Mouse (Mus musculus) retina, embryonic 14.5 days (tissue): ENCODE measurements at regions not wholly inside any gene's neighbourhood (a gene's known extent, or its start where the extent isn't known, plus 50 kb on each side); places are given as distances from the start of the nearest gene placed in this dataset.

Experiments used
- DNase-seq: peaks from one replicate; pipeline ENCODE4 v3.0.0-alpha.2; 2015; ENCODE audit warnings: low spot score

DNA sequence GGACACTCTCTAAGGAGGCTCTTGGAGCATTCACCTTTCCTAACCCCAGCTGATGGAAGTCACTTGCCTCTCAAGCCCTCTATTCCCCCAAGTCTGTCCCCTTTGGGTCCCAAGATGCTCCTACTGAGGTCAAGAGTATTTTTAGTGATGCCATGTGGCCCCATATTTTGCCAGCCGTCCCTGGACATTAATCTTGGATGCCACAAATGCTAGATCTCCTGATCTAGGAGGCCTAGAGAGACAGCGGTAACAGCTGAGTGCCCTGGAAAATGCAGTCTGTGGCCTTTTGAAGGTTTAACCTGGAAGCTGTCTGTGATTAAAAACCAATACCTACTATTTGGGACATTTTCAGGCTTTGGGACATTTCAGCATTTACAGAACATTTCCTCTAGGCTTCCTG, 188.9 kb upstream of the Bcl6 start:
- DNase-seq: no peak

DNA sequence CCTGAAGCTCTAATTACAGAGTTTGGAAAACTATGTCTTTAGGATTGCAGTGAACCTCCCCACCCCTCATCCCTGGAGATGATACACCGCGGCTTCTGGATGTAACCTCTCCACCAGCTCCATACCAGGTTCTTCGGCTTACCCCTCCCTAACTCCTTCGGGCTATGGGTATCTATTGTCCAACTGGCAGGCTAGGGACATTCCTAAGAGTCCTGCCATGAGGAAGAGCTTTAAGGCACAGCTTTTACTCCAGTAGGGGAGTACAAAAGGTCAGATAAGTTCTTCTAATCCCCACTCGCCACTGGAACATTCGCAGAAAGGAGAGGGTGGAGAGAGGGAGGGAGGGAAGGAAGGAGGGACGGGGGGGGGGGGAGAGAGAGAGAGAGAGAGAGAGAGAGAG, 188.5 kb upstream of the Bcl6 start:
- DNase-seq: no peak

DNA sequence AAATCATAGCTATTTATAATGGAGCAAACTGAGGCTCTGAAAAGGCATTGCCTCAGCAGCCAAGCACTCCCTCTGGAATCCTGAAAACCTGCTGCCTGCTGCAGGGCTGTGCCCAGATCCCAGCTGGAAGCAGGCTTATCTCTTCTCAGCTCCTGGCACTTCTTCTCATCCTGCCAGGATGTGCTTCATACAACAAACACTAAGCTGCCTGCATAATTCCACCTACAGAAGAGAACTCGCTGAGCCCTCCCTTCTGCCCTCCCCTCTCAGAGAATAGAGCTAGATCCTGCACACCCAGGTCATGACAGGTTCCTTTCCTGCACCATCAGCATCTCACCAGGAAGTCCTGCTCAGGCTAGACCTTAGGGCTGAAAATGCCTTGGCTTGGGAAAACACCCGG, 187.4 kb upstream of the Bcl6 start:
- no peak for DNase-seq

DNA sequence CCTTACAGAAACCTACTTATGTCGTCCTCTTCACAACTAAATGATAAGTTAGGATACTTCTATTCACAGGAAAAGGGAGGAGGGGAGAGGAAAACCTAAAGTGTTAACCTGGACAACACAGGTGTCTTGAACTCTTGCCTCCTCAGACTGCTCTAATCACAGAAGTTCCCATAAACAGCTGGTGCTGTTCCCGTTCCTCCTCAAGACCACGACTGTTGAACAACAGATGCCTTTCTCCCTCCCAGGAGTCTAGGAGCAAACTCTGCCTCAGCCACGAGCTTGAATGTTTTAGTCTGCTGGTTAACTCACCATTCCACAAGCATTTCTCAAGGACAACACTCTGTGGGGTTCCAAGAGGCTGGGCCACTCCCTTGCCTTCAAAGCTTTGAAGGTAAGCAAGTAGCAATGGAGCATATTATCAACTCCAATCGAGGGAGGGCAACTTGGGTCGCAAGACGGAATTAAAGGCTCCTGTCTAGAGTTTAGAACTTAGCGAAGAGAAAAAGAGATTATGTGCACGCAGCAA, 186.6 kb upstream of the Bcl6 start:
- no peak for DNase-seq

DNA sequence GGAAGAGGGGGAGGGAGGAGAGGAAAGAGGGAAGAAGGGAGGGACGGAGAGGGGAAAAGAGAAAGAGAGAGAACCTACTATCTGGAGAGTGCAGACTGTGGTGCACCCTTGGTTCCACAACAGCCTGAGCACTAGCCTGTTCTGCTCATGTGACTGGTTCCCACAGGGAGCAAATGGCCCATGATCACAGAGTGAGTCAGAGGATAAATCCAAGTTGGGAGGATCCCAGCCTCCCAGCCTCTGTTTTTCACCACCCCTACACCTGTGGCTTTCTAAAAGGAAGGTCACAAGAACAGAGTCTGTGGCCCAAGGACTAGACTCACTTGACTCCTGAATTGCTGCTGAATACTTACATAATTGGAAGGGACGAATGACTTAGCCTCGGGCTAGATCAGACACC, 185.9 kb upstream of the Bcl6 start:
- no peak for DNase-seq

DNA sequence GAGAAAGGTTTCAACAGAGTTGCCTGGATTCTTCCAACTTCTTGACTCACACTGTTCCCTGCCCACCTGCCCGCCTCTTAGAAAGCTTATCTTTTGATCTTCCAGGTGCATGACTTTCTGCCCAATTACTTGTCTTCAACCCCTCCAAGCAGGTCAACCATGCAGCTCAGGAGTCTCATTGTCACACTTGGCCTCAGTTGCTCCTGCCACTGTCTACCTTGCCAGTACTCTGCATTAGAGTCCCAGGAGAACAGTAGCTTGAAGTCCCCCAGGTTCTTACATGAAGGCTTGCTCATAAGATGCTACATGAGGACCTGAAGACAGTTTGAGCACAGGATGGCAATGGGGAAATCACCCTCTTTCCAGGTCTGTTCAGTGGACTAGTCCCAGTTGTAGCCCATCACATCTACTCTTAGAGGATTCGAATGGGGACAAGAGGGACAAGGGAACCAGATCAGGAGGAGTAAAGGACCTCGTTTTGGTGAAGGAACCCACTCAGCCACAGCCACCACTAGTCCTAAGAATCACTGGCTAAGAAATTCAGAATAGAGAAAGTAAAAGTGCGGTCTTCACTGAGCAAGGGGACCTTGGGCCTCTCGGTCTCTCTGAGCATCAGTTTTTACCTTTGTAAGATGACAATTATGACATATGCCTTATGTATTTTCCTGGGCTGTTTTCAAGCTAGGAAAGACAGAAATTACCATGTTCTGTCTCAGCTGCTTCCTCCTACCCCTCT, 185.3 kb upstream of the Bcl6 start:
- DNase-seq: no peak

DNA sequence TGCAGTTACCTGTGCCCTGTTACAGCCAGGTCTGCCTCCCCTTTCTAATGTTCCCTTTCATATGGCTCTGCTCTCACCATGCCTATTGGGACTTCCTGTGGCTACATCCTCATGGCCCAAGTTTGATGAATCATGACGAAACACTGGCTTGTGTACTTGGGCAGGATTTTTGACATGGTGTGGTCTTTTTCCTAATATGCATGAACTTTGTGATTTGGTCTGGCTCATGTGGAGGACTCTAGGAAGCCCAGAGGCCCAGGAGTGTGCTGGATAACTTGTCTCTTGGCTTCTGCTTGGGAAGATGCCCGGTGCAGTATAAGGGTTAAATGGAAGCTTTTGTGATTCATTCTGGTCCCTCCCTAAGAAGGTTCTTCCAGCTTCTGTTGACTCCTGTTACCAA, 184.0 kb upstream of the Bcl6 start:
- no peak for DNase-seq

DNA sequence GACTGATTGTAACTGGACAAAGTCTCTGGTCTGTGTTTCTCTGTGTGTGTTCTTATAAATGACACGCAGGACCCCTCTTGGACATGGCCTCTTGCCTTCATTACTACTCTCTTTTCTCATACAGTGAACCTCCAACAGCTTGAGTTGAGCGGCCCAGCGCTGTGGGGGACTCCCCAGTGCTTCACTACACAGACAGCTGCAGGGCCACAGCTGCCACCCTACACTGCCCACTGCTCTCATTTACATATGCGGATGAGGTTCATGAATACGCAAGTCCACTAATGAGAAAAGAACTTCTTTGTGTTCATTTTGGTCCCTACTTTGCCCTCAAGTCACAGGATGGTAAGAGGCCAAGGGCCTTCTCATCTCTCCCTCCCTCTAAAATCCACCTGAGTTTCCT, 183.4 kb upstream of the Bcl6 start:
- DNase-seq: no peak

DNA sequence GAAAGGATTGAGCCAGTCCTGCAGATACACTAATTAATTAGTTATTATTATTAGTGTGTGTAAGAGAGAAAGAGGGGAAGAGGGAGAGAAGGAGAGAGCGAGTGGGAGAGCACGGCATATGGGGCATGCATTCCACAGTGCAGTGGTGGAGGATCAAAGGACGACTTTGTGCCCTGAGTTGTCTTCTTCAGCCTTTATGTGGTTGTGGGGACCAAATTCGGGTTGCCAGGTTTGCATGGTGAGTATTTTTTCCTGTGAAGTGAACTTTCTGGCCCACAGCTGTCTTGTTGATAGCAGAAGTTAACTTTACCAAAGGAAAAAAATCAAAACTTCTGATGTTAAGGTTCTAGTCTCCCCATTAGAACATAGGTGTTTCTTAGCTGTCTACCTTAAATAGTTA, 182.5 kb upstream of the Bcl6 start:
- DNase-seq: no peak

DNA sequence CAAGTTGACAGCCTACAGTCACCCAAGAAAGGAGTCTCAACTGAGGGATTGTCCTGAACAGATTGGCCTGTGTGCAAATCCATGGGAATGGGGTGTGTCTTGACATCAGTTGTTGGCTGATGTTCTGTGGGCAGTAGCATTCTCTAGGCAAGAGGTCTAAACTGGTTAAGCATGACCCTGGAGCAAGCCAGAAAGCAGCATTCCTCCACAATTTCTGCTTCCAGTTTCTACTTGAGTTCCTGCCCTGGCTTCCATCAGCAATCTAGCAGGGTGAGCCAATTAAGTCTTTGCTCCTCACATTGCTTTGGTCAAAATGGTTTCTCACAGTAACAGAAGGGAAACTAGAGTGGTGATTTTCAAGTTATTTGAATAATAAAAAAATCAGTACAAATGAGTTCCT, 177.8 kb upstream of the Bcl6 start:
- DNase-seq: no peak

DNA sequence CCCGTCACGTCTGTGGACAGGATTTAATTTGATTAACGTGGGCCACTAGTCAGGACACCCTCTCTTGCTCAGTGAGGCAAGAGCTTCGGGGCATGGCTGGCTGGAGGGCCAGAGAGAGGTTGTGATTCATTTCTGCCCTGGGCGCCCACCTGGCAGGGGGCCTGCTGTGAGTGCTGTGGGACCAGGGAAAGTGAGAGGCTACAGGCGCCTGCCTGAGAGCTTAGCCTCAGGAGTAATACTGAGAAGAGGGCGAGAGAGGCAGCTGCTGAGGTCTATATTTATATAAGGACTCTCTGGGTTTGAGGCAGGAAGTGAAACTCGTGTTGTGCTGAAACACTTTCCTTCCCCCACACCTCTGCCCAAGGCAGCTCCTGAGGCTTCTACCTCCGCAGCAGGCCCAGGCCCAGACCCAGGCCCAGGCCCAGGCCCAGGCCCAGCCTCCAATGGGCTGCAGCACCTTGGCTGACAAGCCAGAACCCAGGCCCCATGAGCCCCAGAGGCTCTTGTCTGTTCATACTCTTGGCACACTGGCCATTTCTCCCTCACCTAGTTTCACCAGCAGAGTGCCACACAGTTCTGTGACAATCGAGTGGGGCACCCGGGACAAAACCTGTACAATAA, 176.9 kb upstream of the Bcl6 start:
- DNase-seq: peak; percentile 16

DNA sequence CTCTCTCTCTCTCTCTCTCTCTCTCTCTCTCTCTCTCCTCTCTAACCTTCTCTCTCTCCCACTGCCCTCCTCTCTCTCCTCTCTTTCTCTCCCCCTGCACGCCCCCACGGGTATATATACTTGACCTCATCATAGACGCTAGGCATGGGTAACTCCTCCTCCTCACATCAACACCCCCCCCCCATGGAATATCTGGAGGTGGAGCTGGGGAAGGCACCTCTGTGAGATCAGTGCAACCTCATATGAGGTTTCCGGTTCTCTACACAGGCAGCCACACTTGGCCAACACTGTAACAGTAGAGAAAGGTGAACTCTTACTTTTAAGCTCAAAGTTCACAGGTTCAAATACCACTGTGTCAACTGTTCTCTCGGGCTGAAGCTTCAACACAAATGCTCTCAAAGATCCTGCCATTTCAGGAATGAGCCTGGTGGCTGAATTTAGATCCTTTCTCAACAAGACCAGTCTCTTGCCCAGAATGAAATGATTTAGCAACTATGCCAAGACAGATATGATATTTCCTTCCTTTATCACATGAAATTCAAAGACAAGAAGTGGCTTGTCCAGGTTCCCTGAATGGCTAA, 172.1 kb upstream of the Bcl6 start:
- DNase-seq: no peak

DNA sequence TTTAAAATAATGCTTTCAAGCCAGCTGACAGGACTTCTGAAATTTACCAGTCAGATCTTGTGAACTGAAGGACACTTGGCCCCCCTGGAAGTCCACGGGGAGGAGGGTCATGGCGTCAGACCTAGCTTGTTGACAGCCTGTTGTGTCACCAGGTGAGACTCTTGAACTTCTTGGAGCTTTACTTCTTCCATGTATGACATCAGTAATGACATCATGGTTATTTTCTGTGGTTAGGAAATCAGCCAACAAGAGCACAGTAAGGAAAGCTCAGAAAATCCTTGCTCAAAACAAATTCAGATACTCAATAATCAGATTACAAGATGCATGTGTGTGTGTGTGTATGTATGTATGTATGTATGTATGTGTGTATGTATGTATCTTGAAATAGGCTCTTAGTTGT, 170.7 kb upstream of the Bcl6 start:
- DNase-seq: no peak

DNA sequence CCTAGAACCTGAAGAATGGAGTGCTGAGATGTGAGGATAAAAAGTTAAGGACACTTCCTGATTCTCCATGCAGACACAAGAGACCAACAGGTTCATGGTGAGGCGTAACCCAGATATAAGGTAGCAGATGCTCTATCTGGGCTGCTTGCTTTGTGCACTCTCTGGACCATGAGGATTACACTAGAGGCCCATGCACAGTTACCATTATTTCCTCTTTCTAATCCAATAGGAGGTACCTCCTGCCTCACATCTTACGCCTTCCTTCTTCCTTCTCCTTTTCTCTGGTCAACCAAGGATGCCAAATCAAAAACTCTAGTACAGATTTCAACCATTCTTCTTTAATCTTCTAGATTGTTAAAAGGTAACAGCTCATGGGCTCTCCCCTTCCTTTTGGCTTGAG, 169.1 kb upstream of the Bcl6 start:
- DNase-seq: no peak

DNA sequence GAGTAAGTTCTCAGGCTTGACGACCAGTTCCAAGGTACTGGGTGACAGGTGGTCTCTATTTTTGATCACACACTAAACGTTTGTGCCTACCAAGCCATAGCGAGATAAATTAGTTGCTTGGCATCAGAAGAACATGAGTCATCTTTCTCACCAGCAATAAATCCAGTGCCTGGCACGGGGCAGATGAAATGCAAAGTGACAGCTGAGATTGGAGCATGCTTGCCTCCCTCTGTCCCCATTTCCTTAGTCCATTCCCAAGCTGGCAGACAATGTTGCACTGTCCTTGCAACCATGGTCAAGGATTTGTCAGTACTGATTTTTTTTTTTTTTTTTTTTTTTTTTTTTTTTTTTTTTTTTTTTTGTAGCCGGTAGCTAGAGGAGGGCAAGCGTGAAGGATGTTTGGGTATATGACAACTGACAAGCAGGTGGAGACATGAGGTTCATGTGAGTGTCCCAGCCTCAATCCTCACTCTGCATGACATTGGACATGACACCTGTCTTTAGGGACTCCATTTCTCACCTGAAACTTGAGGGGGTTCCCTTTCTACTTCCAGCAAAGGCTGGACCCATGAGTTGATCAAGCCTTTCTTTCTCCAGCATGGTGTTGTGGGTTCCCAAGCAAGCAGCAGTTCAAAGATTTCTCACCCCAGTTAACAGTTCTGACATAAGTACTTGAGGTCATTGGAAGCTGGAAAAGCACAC, 168.2 kb upstream of the Bcl6 start:
- DNase-seq: peak; percentile 37

DNA sequence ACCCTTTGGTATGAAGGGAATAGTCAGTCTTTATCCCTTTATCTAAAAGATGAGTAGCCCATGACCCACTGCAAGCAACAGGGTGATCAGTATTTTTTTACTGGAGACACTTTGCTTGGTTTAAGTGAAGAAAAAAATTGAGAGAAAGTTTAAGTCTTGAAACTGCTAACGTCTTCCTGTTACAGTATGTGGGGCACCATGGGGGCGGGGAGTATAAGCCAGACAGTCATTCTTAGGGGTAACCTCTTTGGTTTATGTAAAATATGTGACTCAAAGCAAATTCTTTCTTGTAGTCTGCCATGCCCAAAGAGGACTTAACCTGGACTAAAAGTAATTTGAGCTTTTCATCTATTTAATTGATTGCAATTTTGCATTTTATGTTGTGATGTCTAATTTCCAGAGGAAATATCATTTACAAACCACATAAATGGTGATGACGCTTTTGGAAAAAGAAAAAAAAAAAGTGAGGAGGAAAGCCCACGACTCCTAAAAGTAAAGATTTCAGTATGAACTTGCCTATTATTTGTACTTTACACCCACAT, 166.2 kb upstream of the Bcl6 start:
- no peak for DNase-seq

DNA sequence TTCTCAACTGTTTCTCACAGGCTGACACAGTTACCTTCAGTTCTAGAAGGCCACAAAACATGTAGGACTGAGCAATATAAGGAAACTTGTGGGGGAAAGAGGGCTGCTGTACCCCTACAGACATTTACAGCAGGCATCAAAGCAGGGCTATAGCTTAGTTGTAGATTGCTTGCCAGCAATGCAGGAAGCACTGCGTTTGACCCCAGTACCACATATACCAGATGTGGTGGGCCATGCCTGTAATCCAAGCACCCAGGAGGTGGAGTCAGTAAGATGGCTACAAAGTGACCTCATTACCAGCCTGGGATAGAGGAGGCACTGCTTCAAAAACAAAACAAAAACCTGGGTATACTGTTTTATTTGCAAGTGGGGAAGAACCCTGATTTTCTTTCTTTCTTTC, 165.3 kb upstream of the Bcl6 start:
- DNase-seq: no peak

DNA sequence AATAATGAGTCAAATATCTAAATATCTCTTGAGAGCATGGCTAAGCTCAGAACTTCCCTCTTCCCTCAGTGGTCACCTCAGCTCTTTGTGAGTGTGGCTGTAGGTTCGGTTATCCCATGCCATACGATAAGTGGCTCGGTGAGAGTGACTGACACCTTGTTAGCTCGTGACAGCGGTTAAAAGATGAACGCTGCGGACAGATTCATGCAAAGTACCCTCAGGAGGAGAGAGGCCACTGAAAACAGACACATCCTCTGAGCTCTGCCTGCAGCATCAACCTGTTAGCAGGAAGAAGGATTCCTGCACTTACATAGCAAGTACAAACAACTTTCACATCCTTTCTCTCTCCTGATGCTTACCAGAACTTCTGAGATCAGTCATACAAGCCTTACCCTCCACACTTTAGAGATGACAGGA, 163.2 kb upstream of the Bcl6 start:
- DNase-seq: no peak

DNA sequence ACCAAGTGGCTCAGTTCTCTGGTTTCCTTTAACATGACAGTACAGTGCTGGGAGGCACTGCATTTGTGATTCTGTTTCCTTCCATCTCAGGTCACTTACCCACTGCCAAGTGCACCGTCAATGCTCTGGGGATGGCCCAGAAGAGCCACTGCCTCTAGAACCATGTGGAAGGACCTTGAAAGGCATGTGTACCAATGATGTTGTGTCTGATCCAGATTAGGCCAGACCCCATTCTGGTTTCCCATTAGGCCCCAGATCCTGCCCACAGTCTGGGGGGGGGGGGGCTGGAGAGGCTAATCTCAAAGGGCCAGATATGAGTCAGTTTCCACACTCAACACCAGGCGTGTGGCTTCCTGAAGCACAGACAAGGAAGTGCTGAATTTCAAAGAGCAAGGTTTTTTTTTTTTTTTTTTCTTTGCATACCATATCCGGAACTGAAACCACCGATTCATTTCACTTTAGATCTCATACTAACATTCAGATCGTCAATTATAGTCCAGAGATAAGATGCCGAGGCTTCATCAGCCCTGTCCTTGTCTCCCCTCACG, 162.6 kb upstream of the Bcl6 start:
- DNase-seq: no peak

DNA sequence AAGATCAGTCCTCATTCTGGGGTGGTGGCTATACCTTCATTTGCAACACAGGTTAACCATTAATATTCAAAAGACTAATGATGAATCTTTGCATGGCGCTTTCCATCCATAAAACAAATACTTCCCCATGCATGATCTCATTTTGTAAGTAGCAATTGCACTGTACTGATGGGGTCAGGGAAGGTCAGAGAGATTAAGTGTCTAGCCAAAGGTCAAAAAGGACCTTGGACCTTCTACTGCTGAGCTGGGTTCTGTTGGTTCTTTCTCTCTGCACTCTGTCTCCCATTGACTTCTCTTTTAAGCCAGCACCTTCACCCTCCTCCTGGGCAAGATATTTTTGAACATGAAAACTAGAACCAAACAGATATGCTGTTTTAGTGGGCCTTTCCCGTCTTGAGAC, 161.9 kb upstream of the Bcl6 start:
- DNase-seq: no peak

DNA sequence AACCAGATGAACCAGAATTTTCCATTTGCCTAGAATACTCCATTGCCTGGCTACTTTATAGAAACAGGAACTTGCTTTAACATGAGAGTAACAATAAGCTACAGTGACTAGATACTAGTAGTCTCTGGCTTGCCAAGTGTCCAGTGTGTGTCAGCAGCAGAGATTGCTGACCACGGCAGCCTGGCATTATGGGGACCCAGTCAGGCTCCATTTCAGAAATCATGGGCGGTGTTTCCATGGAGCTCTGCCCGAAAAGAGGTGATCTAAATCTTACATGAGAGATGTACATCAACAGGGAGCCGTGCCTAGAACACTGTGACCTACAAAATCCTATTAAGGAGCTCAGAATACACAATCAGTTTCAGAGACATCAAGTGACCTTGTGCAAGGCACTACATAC, 160.8 kb upstream of the Bcl6 start:
- no peak for DNase-seq

DNA sequence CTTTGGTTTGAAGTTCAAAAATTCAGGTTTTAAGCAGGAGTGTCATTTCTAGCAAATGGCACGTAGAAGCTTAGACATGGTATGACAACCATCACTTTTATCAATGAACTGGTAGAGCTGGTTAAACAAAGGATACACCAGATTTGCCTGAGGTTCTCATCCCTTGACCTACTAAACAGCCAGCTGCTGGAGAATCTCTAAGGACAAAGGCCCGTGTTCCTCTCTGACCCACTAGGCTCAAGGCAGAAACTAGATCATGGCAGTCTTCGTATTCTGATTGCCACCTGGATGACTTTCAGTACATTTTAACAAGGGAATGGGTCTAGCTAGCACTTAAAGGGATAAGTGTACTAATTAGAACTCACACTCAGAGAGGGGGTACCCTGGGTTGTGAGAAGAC, 155.2 kb upstream of the Bcl6 start:
- no peak for DNase-seq
